Comparison of ENCODE assay signal across 9 mouse cellular contexts in the genomic region with DNA sequence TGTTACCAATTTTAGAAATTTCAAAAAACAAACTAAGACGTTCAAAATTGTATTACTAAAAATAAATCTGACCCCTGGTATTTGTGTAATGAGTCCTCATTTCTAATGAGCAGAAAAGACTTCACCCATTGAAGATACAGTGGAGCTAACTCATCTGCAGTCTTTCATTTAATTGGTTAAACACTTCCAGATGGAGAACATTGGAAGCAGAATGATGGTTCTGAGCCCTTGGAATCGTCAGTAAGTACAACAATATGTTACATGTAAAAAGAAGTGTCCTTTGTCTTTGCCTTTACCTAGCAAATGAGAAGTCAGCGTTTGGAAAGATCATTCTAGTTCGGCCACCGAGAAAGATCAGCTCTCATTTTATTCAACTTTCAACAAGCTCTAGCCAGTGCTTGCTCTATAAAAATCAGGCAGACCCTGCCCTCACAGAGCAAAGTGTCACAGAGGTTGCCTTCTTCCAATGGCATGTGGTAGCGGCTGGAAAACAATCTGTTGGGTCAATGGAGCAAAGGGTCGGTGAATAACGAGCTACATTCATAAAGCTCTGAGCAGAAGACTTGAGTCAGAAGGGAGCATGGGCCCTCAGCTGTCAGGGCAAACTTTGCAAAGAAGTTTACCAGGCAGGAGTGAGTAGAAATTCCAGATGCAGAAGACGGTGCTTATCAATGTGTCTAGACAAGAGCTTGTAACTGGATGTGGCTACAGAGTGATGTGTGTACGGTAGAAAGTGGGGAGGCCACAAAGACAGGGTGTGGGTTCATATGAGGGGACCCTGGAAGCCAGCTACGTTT. TPM values are rescaled to one million over a fixed set of nuclear protein-coding genes. Genes with fewer than 3 reads are reported as not detected.
DNase-seq lines count a peak whose midpoint lies in the region; ATAC-seq lines count a peak whose summit lies in the region.
"Had no signal": no experiment of that assay in that cellular context is flagged by ENCODE, and none has a peak within 500 bp of the region (broad histone marks: within the 10 kb centered on the region; RNA-seq: fewer than 3 reads in every experiment).

No protein-coding gene starts in this region.

- no peak overlapping the region for H3K4me2 ChIP-seq in hindbrain, embryonic 16.5 days (ENCODE audit: low read length)
- H3K4me2 ChIP-seq in hindbrain, embryonic 13.5 days: no peak overlapping the region
- peak overlapping the region; percentile 34; the same call in 1 of the 2 replicates for H3K4me2 ChIP-seq in limb, embryonic 15.5 days

- H3K9me3 ChIP-seq in hindbrain, embryonic 16.5 days (ENCODE audit: control insufficient read depth, low read length): no peaks in the 10 kb centered on the region
- no peaks in the 10 kb centered on the region for H3K9me3 ChIP-seq in hindbrain, embryonic 13.5 days
- H3K9me3 ChIP-seq in limb, embryonic 15.5 days: 0 out of 2 replicates have a peak, but pooled peaks cover 3% of the 10 kb centered on the region
- H3K9me3 ChIP-seq: neural tube, embryonic 12.5 days had no signal

- no peaks in the 10 kb centered on the region for H3K36me3 ChIP-seq in hindbrain, embryonic 16.5 days (ENCODE audit: control insufficient read depth, insufficient read depth, low read length)
- H3K36me3 ChIP-seq in hindbrain, embryonic 13.5 days: no peaks in the 10 kb centered on the region
- no peaks in the 10 kb centered on the region for H3K36me3 ChIP-seq in limb, embryonic 15.5 days
- H3K36me3 ChIP-seq: neural tube, embryonic 12.5 days had no signal

- peak; percentile 60; the same call in 1 of the 2 replicates for ATAC-seq in hindbrain, embryonic 16.5 days
- ATAC-seq in hindbrain, embryonic 13.5 days (ENCODE audit: low FRiP score): no peak
- no peak for ATAC-seq in limb, embryonic 15.5 days (ENCODE audit: insufficient number of reproducible peaks, low FRiP score, low TSS enrichment, low read depth)
- ATAC-seq in activated CD4-positive, CD25-positive, alpha-beta regulatory T cell, adult 4 months: no peak

- H3K27me3 ChIP-seq in hindbrain, embryonic 16.5 days (replicated peaks; ENCODE audit: control insufficient read depth, insufficient read depth, low read length): no peaks in the 10 kb centered on the region
- no peaks in the 10 kb centered on the region for H3K27me3 ChIP-seq in hindbrain, embryonic 13.5 days
- H3K27me3 ChIP-seq in limb, embryonic 15.5 days: no peaks in the 10 kb centered on the region
- H3K27me3 ChIP-seq: neural tube, embryonic 12.5 days had no signal

- no peak overlapping the region for H3K9ac ChIP-seq in hindbrain, embryonic 16.5 days (ENCODE audit: low read depth, low read length)
- no peak overlapping the region for H3K9ac ChIP-seq in hindbrain, embryonic 13.5 days
- no peak overlapping the region for H3K9ac ChIP-seq in limb, embryonic 15.5 days
- H3K9ac ChIP-seq: neural tube, embryonic 12.5 days had no signal

- no peaks in the 10 kb centered on the region for H3K4me1 ChIP-seq in hindbrain, embryonic 16.5 days (ENCODE audit: control insufficient read depth, insufficient read depth, low read depth, low read length)
- H3K4me1 ChIP-seq in hindbrain, embryonic 13.5 days (replicated peaks): no peaks in the 10 kb centered on the region
- peaks cover 15% of the 10 kb centered on the region for H3K4me1 ChIP-seq in limb, embryonic 15.5 days
- H3K4me1 ChIP-seq: neural tube, embryonic 12.5 days had no signal

- DNase-seq in Muller cell, postnatal 12 days (ENCODE audit: inconsistent ontology term): peak; percentile 41
- peak; percentile 35 for DNase-seq in embryo, embryonic 9.5 days (ENCODE audit: extremely low spot score)
- DNase-seq in ovary, postnatal 14 days (ENCODE audit: low spot score): no peak
- DNase-seq: cerebellum, adult 2 months had no signal

- WGBS in hindbrain, embryonic 16.5 days: 61% methylated on average over 11 of the region's 11 CpGs
- WGBS in hindbrain, embryonic 13.5 days: 64% methylated on average over 11 of the region's 11 CpGs
- 24% methylated on average over 11 of the region's 11 CpGs for WGBS in limb, embryonic 15.5 days

- H3K27ac ChIP-seq in hindbrain, embryonic 16.5 days (ENCODE audit: low read depth, low read length): no peak overlapping the region
- H3K27ac ChIP-seq in hindbrain, embryonic 13.5 days: no peak overlapping the region
- H3K27ac ChIP-seq in limb, embryonic 15.5 days: 0 out of 2 replicates have a peak overlapping the region, but pooled peaks have one; percentile 43
- H3K27ac ChIP-seq: neural tube, embryonic 12.5 days had no signal

- no peak overlapping the region for H3K4me3 ChIP-seq in hindbrain, embryonic 16.5 days (ENCODE audit: low read length)
- no peak overlapping the region for H3K4me3 ChIP-seq in hindbrain, embryonic 13.5 days
- H3K4me3 ChIP-seq in limb, embryonic 15.5 days: no peak overlapping the region
- H3K4me3 ChIP-seq: neural tube, embryonic 12.5 days had no signal

RNA-seq across cellular contexts. Expression of gene Nup160, which starts 10.2 kb away (rescaled TPM):
- 19.8 and 23.0 TPM in 2 replicates for polyA plus RNA-seq in hindbrain, embryonic 16.5 days (2015; fragmentation: Nextera tagmentation; extraction: Ambion mirVana)
- polyA plus RNA-seq in hindbrain, embryonic 13.5 days (2015; fragmentation: Nextera tagmentation; extraction: Ambion mirVana): 23.2 and 24.9 TPM in 2 replicates
- 28.4 and 32.7 TPM in 2 replicates for polyA plus RNA-seq in limb, embryonic 15.5 days (2015; fragmentation: Nextera tagmentation; extraction: Ambion mirVana)
- polyA plus RNA-seq in activated CD4-positive, CD25-positive, alpha-beta regulatory T cell, adult 4 months (2017; shearing (Covaris generic)): 10 to 100 TPM; 23.4 to 28.1 TPM
